In genomic region chr14:117214373-117214772, GRCm38 (mm10) we compare ENCODE assay signal across 18 mouse cellular contexts.
"Had no signal": no experiment of that assay in that cellular context is flagged by ENCODE, and none has a peak within 500 bp of the region (broad histone marks: within the 10 kb centered on the region; RNA-seq: fewer than 3 reads in every experiment).

No protein-coding gene starts in this region.

- H3K27me3 ChIP-seq: midbrain, embryonic 12.5 days; neural tube, embryonic 13.5 days had no signal

- H3K4me3 ChIP-seq: midbrain, embryonic 10.5 days; midbrain, embryonic 12.5 days; myocyte; neural tube, embryonic 13.5 days had no signal

- H3K36me3 ChIP-seq: midbrain, embryonic 10.5 days; midbrain, embryonic 12.5 days; neural tube, embryonic 13.5 days had no signal

- ATAC-seq: midbrain, embryonic 16.5 days had no signal

- H3K27ac ChIP-seq: liver, embryonic 14.5 days; midbrain, embryonic 10.5 days; midbrain, embryonic 12.5 days; neural tube, embryonic 13.5 days had no signal

- DNase-seq: lung, adult 18-20 months; lung, embryonic 14.5 days; lung, postnatal 4 days; midbrain, embryonic 14.5 days; retina, postnatal 1 day; right cerebral cortex, adult 18-20 months; right cerebral cortex, postnatal 14 days; right cerebral cortex, postnatal 4 days; spleen, adult 18-20 months; thymus, adult 18-20 months; thymus, postnatal 14 days; thymus, postnatal 36 days had no signal

- H3K9ac ChIP-seq: liver, embryonic 14.5 days; lung, embryonic 14.5 days; midbrain, embryonic 12.5 days; neural tube, embryonic 13.5 days had no signal

- H3K9me3 ChIP-seq: midbrain, embryonic 10.5 days; midbrain, embryonic 12.5 days; neural tube, embryonic 13.5 days had no signal

- H3K4me2 ChIP-seq: lung, embryonic 14.5 days; midbrain, embryonic 12.5 days; neural tube, embryonic 13.5 days had no signal

- H3K4me1 ChIP-seq: midbrain, embryonic 10.5 days; midbrain, embryonic 12.5 days; neural tube, embryonic 13.5 days had no signal
